Mouse (Mus musculus) lung, adult 2 months (tissue): ENCODE measurements around the gene Tceal9. TPM values are rescaled to one million over a fixed set of nuclear protein-coding genes. Genes with fewer than 3 reads are reported as not detected.
A peak's percentile ranks its signal among the peaks of the same experiment; 100 is the strongest.
"Not testable (repeated sequence)": the region's sequence is repeated elsewhere in the genome, so short reads cannot be mapped to it uniquely, and the experiment has no call there.

Experiments used
- DNase-seq: peaks from one replicate; pipeline ENCODE4 v3.0.0; 2022
- H3K4me1 ChIP-seq: fragments of 200-500 bp; 2 replicates; pipeline ENCODE4 v1.6.1; 2011; ENCODE audit warnings: low read length; ENCODE audit not compliant: control insufficient read depth, insufficient read depth
- H3K4me3 ChIP-seq: fragments of 200-500 bp; replicated peaks from 2 replicates; pipeline ENCODE3; 2011; ENCODE audit warnings: low read depth, mild to moderate bottlenecking, control low read depth, low read length; ENCODE audit errors: extremely low read depth
- CTCF ChIP-seq: fragments of 200-500 bp; IDR thresholded peaks from 2 replicates; pipeline ENCODE4 v1.5.1; 2011; ENCODE audit warnings: mild to moderate bottlenecking, low read length, control low read depth; ENCODE audit not compliant: insufficient read depth
- POLR2A ChIP-seq: fragments of 200-500 bp; IDR thresholded peaks from 2 replicates; pipeline ENCODE4 v1.6.1; 2011; ENCODE audit warnings: low read depth, mild to moderate bottlenecking, control low read depth, low read length, borderline replicate concordance; ENCODE audit errors: extremely low read depth
- WGBS: fragments of 180-500 bp; shearing (Covaris S2); methylation state at CpG from one replicate; pipeline ENCODE4 v1.1.7; 2018; 5-methylcytosine and 5-hydroxymethylcytosine counted together
- polyA plus RNA-seq: library from polyadenylated mRNA; depleted of rRNA; stranded (reverse); fragments of >200 nt; gene quantifications from 2 replicates; pipeline ENCODE4 v1.2.3, GENCODE M21; 2012

Tceal9 gene
- polyA plus RNA-seq, 1 experiment = 30.9 TPM

GRCm38 (mm10) chrX:136223714-136224113 is 21.2 kb upstream of the Tceal9 start:
- H3K4me3 ChIP-seq = no peak overlapping the region
- TF ChIP-seq CTCF (no peak), POLR2A (no peak)
- WGBS = 66% methylated on average over 6 of the region's 6 CpGs
- H3K4me1 ChIP-seq = no peaks in the 10 kb centered on the region
- DNase-seq = no peak

- Histone ChIP-seq H3K4me3 (no peak overlapping the region), H3K4me1 (no peaks in the 10 kb centered on the region)
- DNase-seq = no peak
- TF ChIP-seq CTCF (no peak), POLR2A (no peak)
- 44% methylated on average over 5 of the region's 5 CpGs for WGBS
Observed at GRCm38 (mm10) chrX:136227768-136228167, 17.1 kb upstream of the Tceal9 start.

GRCm38 (mm10) chrX:136238118-136238517 is 6.8 kb upstream of the Tceal9 start:
- WGBS = 44% methylated on average over 3 of the region's 3 CpGs
- DNase-seq = peak; percentile 27
- Histone ChIP-seq H3K4me1 (no peaks in the 10 kb centered on the region), H3K4me3 (no peak overlapping the region)
- TF ChIP-seq POLR2A (no peak), CTCF (no peak)

GRCm38 (mm10) chrX:136243181-136243580 is 1.7 kb upstream of the Tceal9 start:
- no peak for TF ChIP-seq POLR2A
- no peak for TF ChIP-seq CTCF
- DNase-seq = no peak
- Histone ChIP-seq H3K4me3 (no peak overlapping the region), H3K4me1 (no peaks in the 10 kb centered on the region; the same call in 1 of the 2 replicates)
- WGBS = 67% methylated on average over 2 of the region's 2 CpGs

- DNase-seq = peak; percentile 20
- WGBS = 32% methylated on average over 15 of the region's 15 CpGs
- Histone ChIP-seq H3K4me3 (peak overlapping the region; percentile 90), H3K4me1 (no peaks in the 10 kb centered on the region; the same call in 1 of the 2 replicates)
- TF ChIP-seq CTCF (no peak), POLR2A (no peak)
Observed at GRCm38 (mm10) chrX:136245521-136246071, 717 bp downstream of the Tceal9 start.

GRCm38 (mm10) chrX:136248811-136249210 is 3.9 kb downstream of the Tceal9 start:
- peak; percentile 12 for DNase-seq
- TF ChIP-seq POLR2A (no peak), CTCF (no peak)
- WGBS = 53% methylated on average over 6 of the region's 6 CpGs
- no peak overlapping the region for H3K4me3 ChIP-seq
- no peaks in the 10 kb centered on the region for H3K4me1 ChIP-seq

- Histone ChIP-seq H3K4me1 (no peaks in the 10 kb centered on the region), H3K4me3 (no peak overlapping the region)
- 54% methylated on average over 7 of the region's 7 CpGs for WGBS
- no peak for DNase-seq
- no peak for TF ChIP-seq CTCF
- no peak for TF ChIP-seq POLR2A
Observed at GRCm38 (mm10) chrX:136249671-136250070, 4.8 kb downstream of the Tceal9 start.

GRCm38 (mm10) chrX:136252023-136252729 is 7.3 kb downstream of the Tceal9 start:
- Histone ChIP-seq H3K4me1 (no peaks in the 10 kb centered on the region), H3K4me3 (no peak overlapping the region)
- DNase-seq = no peak
- TF ChIP-seq CTCF (no peak), POLR2A (no peak)
- 57% methylated on average over 6 of the region's 6 CpGs for WGBS

- TF ChIP-seq POLR2A = no peak
- TF ChIP-seq CTCF = no peak
- Histone ChIP-seq H3K4me3 (no peak overlapping the region), H3K4me1 (no peaks in the 10 kb centered on the region; the same call in 1 of the 2 replicates)
- no peak for DNase-seq
- WGBS = 67% methylated on average over 5 of the region's 5 CpGs
Observed at GRCm38 (mm10) chrX:136267720-136268119, 22.8 kb downstream of the Tceal9 start.

GRCm38 (mm10) chrX:136268173-136268572 is 23.3 kb downstream of the Tceal9 start:
- DNase-seq = no peak
- H3K4me1 ChIP-seq = no peaks in the 10 kb centered on the region; the same call in 1 of the 2 replicates
- H3K4me3 ChIP-seq = no peak overlapping the region
- TF ChIP-seq POLR2A (no peak), CTCF (no peak)
- WGBS = 60% methylated on average over 4 of the region's 4 CpGs

- H3K4me3 ChIP-seq = peak within 1 kb of the TSS; percentile 10
- not testable (repeated sequence) for H3K4me1 ChIP-seq, DNase-seq
- WGBS = 35% methylated on average over 13 of the region's 30 CpGs
Observed at GRCm38 (mm10) chrX:136269743-136270392, 25.0 kb downstream of the Tceal9 start, which contains the start of gene Bex3. TSS of gene Bex3 (plus strand) at chrX:136270253.

GRCm38 (mm10) chrX:136270393-136271111 is 25.7 kb downstream of the Tceal9 start:
- 36% methylated on average over 14 of the region's 60 CpGs for WGBS
- DNase-seq, H3K4me3 ChIP-seq, H3K4me1 ChIP-seq: not testable (repeated sequence)
